Mouse (Mus musculus): ENCODE data around the gene Il1rapl2. TPM values are rescaled to one million over a fixed set of nuclear protein-coding genes. Genes with fewer than 3 reads are reported as not detected.

The Il1rapl2 gene
- polyA plus RNA-seq, 2 experiments, result not detected

DNA sequence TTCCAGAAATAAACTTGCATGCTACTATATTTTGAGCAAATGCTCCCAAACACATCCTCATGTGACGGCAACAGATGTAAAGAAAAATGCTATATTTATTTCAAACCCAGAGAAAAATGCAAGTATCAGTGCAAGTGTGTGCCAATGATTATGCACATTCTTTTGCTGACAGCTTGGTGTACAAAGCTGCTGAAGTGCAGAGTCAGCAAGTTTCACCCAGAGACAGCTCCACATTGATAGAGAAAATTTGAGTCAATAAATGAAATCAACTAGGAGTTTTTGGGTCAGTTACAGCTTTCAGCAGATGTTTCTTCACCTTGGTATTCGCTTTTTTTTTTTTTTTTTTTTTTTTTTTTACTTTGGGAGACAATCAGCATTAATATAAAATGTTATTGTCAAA is 863.4 kb downstream of the Il1rapl2 start:
- no peaks in the 10 kb centered on the region for H3K27me3 ChIP-seq (ENCODE audit: control insufficient read depth, insufficient read depth, low read length)
- no peak for DNase-seq (ENCODE audit: low read depth in 3 of 3, low spot score in 3 of 3)
- no peak overlapping the region for H3K27ac ChIP-seq
- H3K36me3 ChIP-seq (replicated peaks; ENCODE audit: control insufficient read depth, insufficient read depth, low read depth), result no peaks in the 10 kb centered on the region
- no peaks in the 10 kb centered on the region for H3K4me1 ChIP-seq (replicated peaks; ENCODE audit: control insufficient read depth in 2 of 2, insufficient read depth in 2 of 2, low read length in 1 of 2)
- H3K9me3 ChIP-seq (ENCODE audit: control insufficient read depth, low read length), result no peaks in the 10 kb centered on the region
- 36% methylated on average over 2 of the region's 2 CpGs for WGBS (ENCODE audit: insufficient replicate concordance)
- TF ChIP-seq CTCF (IDR thresholded peaks at IDR 0.05; ENCODE audit: low read depth) (no peak), EP300 (IDR thresholded peaks at IDR 0.05; ENCODE audit: low read depth) (no peak)
- H3K9ac ChIP-seq (replicated peaks), result no peak overlapping the region
- no peak for ATAC-seq (ENCODE audit: insufficient read depth)
- H3K4me2 ChIP-seq (ENCODE audit: low read depth), result no peak overlapping the region
- H3K4me3 ChIP-seq (ENCODE audit: insufficient read depth in 1 of 2, low read depth in 2 of 2, low read length in 2 of 2), result no peak overlapping the region

- Histone ChIP-seq H3K4me1 (replicated peaks; ENCODE audit: control insufficient read depth in 2 of 2, insufficient read depth in 2 of 2, low read length in 1 of 2) (no peaks in the 10 kb centered on the region), H3K4me3 (ENCODE audit: insufficient read depth in 1 of 2, low read depth in 2 of 2, low read length in 2 of 2) (no peak overlapping the region), H3K36me3 (replicated peaks; ENCODE audit: control insufficient read depth, insufficient read depth, low read depth) (no peaks in the 10 kb centered on the region), H3K4me2 (ENCODE audit: low read depth) (no peak overlapping the region), H3K9me3 (ENCODE audit: control insufficient read depth, low read length) (no peaks in the 10 kb centered on the region), H3K27ac (no peak overlapping the region), H3K27me3 (ENCODE audit: control insufficient read depth, insufficient read depth, low read length) (no peaks in the 10 kb centered on the region), H3K9ac (replicated peaks) (no peak overlapping the region)
- no peak for DNase-seq (ENCODE audit: low read depth in 3 of 3, low spot score in 3 of 3)
- no peak for TF ChIP-seq EP300 (IDR thresholded peaks at IDR 0.05; ENCODE audit: low read depth)
- TF ChIP-seq CTCF (IDR thresholded peaks at IDR 0.05; ENCODE audit: low read depth), result no peak
- WGBS (ENCODE audit: insufficient replicate concordance), result 48% methylated on average over 3 of the region's 3 CpGs
- peak; percentile 59 for ATAC-seq (ENCODE audit: insufficient read depth)
These were observed 867.5 kb downstream of the Il1rapl2 start for GRCm38 (mm10) chrX:138437939-138438338.

DNA sequence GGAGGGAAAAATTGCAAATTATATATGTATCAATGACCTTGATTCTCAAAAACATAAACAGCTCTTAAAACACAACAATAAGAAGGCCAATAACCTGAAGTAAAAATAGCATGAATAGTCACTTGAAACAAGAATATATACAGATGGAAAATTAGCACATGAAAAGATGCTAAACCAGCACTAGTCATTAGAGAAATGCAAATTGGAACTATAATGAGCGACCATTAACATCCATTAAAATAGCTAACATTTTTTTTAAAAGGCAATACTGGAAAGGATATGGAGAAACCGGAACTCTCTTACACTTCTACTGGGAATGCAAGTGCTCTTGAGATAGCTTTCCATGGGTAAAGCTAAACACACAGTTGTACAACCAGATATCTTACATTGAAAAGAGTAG is 879.4 kb downstream of the Il1rapl2 start:
- no peaks in the 10 kb centered on the region for H3K9me3 ChIP-seq (ENCODE audit: control insufficient read depth, low read length)
- no peak overlapping the region for H3K4me3 ChIP-seq (ENCODE audit: insufficient read depth in 1 of 2, low read depth in 2 of 2, low read length in 2 of 2)
- DNase-seq (ENCODE audit: low read depth in 3 of 3, low spot score in 3 of 3) (no peak), ATAC-seq (ENCODE audit: insufficient read depth) (no peak)
- no peak overlapping the region for H3K9ac ChIP-seq (replicated peaks)
- H3K27me3 ChIP-seq (ENCODE audit: control insufficient read depth, insufficient read depth, low read length), result no peaks in the 10 kb centered on the region
- TF ChIP-seq CTCF (IDR thresholded peaks at IDR 0.05; ENCODE audit: low read depth), result no peak
- TF ChIP-seq EP300 (IDR thresholded peaks at IDR 0.05; ENCODE audit: low read depth), result no peak
- no peak overlapping the region for H3K4me2 ChIP-seq (ENCODE audit: low read depth)
- H3K4me1 ChIP-seq (replicated peaks; ENCODE audit: control insufficient read depth in 2 of 2, insufficient read depth in 2 of 2, low read length in 1 of 2), result no peaks in the 10 kb centered on the region
- WGBS (ENCODE audit: insufficient replicate concordance), result 57% methylated on average over 2 of the region's 2 CpGs
- no peak overlapping the region for H3K27ac ChIP-seq
- H3K36me3 ChIP-seq (replicated peaks; ENCODE audit: control insufficient read depth, insufficient read depth, low read depth), result no peaks in the 10 kb centered on the region

DNA sequence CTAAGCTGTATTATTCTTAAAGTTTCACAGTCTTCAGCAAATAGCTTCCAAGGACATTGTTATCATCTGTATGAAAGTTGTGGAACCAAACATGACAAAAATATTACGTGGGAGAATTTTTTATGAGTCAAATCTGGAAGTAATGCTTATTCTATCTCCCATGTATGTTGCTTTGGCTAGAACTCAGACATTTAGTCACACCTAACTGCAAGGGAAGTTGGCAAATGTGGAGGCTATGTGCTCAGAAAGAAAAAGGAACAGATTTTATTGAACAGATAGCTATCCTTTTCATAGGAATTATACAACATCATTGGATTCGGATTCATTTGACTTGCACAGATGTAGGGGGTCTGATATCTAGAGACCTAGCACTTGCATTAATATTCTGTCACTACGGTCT is 908.1 kb downstream of the Il1rapl2 start:
- WGBS (ENCODE audit: insufficient replicate concordance), result 60% methylated on average over 3 of the region's 3 CpGs
- H3K9me3 ChIP-seq (ENCODE audit: control insufficient read depth, low read length), result no peaks in the 10 kb centered on the region
- H3K27me3 ChIP-seq (ENCODE audit: control insufficient read depth, insufficient read depth, low read length), result no peaks in the 10 kb centered on the region
- TF ChIP-seq CTCF (IDR thresholded peaks at IDR 0.05; ENCODE audit: low read depth) (no peak), EP300 (IDR thresholded peaks at IDR 0.05; ENCODE audit: low read depth) (no peak)
- no peak overlapping the region for H3K27ac ChIP-seq
- ATAC-seq (ENCODE audit: insufficient read depth), result no peak
- H3K36me3 ChIP-seq (replicated peaks; ENCODE audit: control insufficient read depth, insufficient read depth, low read depth), result no peaks in the 10 kb centered on the region
- H3K4me2 ChIP-seq (ENCODE audit: low read depth), result no peak overlapping the region
- no peak overlapping the region for H3K9ac ChIP-seq (replicated peaks)
- no peak for DNase-seq (ENCODE audit: low read depth in 3 of 3, low spot score in 3 of 3)
- H3K4me3 ChIP-seq (ENCODE audit: insufficient read depth in 1 of 2, low read depth in 2 of 2, low read length in 2 of 2), result no peak overlapping the region
- H3K4me1 ChIP-seq (replicated peaks; ENCODE audit: control insufficient read depth in 2 of 2, insufficient read depth in 2 of 2, low read length in 1 of 2), result no peaks in the 10 kb centered on the region

DNA sequence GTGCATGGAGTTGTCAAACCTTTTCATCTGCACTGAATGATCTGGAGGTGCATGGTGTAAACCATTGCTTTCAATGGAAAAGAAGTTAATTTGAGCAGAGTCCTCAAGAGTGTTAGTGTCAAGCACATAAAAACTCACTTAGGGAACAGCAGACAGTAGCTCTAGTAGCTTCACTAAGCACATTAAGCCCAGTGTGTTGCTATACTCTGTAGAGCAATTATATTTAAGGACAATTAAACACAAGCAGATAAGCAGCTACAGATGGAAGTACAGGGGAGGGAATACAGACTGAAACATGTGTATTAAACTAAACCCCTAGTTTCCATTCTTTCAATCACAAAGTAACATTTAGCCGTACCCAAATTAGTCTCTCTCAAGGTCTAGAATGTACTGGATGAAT is 930.1 kb downstream of the Il1rapl2 start:
- TF ChIP-seq CTCF (IDR thresholded peaks at IDR 0.05; ENCODE audit: low read depth) (no peak), EP300 (IDR thresholded peaks at IDR 0.05; ENCODE audit: low read depth) (no peak)

More for the DNA sequence above, 930.1 kb downstream of the Il1rapl2 start:
- Histone ChIP-seq H3K36me3 (replicated peaks; ENCODE audit: control insufficient read depth, insufficient read depth, low read depth) (no peaks in the 10 kb centered on the region), H3K27ac (no peak overlapping the region), H3K9me3 (ENCODE audit: control insufficient read depth, low read length) (no peaks in the 10 kb centered on the region), H3K27me3 (ENCODE audit: control insufficient read depth, insufficient read depth, low read length) (no peaks in the 10 kb centered on the region), H3K4me1 (replicated peaks; ENCODE audit: control insufficient read depth in 2 of 2, insufficient read depth in 2 of 2, low read length in 1 of 2) (no peaks in the 10 kb centered on the region), H3K9ac (replicated peaks) (no peak overlapping the region), H3K4me3 (ENCODE audit: insufficient read depth in 1 of 2, low read depth in 2 of 2, low read length in 2 of 2) (no peak overlapping the region), H3K4me2 (ENCODE audit: low read depth) (no peak overlapping the region)
- DNase-seq (ENCODE audit: low read depth in 3 of 3, low spot score in 3 of 3) (no peak), ATAC-seq (ENCODE audit: insufficient read depth) (no peak)
- 56% methylated on average over 1 of the region's 1 CpGs for WGBS (ENCODE audit: insufficient replicate concordance)

Data from liver, embryonic 14.5 days (tissue).